Mouse (Mus musculus): ENCODE results near the gene Ccno.

- TF ChIP-seq TAL1 (IDR thresholded peaks at IDR 0.05; ENCODE audit: low read length) (no peak), GATA1 (IDR thresholded peaks at IDR 0.05; ENCODE audit: low read length) (no peak)
Observed at GRCm38 (mm10) chr13:112976720-112977119, 10.9 kb upstream of the Ccno start.

Data from erythroblast, embryonic 14.5 days (primary cell).